8 mouse cellular contexts compared by ENCODE assay signal in the genomic region with DNA sequence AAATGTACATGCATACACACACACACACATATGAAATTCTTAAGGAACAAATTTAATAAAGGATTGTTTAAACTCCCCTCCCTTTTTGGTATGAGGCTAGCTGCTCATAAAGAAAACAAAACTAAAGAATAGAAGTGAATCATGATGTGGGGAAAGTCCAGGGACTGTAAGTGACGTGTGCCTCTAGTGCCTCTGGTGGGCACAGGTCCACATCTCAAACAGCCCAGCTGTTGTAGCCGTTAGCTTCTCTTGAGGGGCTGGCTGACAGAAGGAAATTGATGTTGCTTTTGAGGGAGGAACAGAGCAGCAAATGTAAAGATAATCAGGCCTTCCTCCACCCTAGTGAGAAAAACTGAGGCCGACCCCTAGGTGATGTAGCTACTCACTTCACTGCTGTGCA.
DNase-seq lines count a peak whose midpoint lies in the region; ATAC-seq lines count a peak whose summit lies in the region.

No protein-coding gene starts in this region.

- no peaks in the 10 kb centered on the region for H3K36me3 ChIP-seq in heart, embryonic 15.5 days
- H3K36me3 ChIP-seq in midbrain, embryonic 14.5 days (ENCODE audit: control insufficient read depth, insufficient read depth, low read length), result no peaks in the 10 kb centered on the region
- H3K36me3 ChIP-seq in midbrain, embryonic 10.5 days, result no peaks in the 10 kb centered on the region
- H3K36me3 ChIP-seq in hindbrain, embryonic 14.5 days (replicated peaks; ENCODE audit: control insufficient read depth, insufficient read depth), result no peaks in the 10 kb centered on the region

- no peak for DNase-seq in heart, adult 11 months
- DNase-seq in midbrain, embryonic 14.5 days, result peak; percentile 41
- no peak for DNase-seq in midbrain, embryonic 10.5 days (ENCODE audit: low spot score)
- peak; percentile 54 to 56 for DNase-seq in natural killer cell, adult 2 months (ENCODE audit: low spot score in 2 of 2)
- no peak for DNase-seq in hindbrain, embryonic 14.5 days (ENCODE audit: low spot score)
- DNase-seq in right cerebral cortex, adult 18-20 months, result no peak

- 33% methylated on average over 3 of the region's 3 CpGs for WGBS in heart, embryonic 15.5 days
- WGBS in midbrain, embryonic 14.5 days, result 64% methylated on average over 3 of the region's 3 CpGs
- 70% methylated on average over 3 of the region's 3 CpGs for WGBS in midbrain, embryonic 10.5 days
- WGBS in hindbrain, embryonic 14.5 days, result 43% methylated on average over 3 of the region's 3 CpGs

- no peak for ATAC-seq in heart, embryonic 15.5 days (replicated peaks; ENCODE audit: insufficient number of reproducible peaks, insufficient read depth, low FRiP score, low read depth)
- ATAC-seq in midbrain, embryonic 14.5 days (ENCODE audit: low FRiP score, low TSS enrichment), result no peak
- peak; percentile 67 for ATAC-seq in activated CD4-positive, CD25-positive, alpha-beta regulatory T cell, adult 4 months
- no peak for ATAC-seq in hindbrain, embryonic 14.5 days (ENCODE audit: low FRiP score)

- H3K4me1 ChIP-seq in heart, embryonic 15.5 days (replicated peaks), result peaks cover 41% of the 10 kb centered on the region
- H3K4me1 ChIP-seq in midbrain, embryonic 14.5 days (ENCODE audit: control insufficient read depth, insufficient read depth, low read length), result no peaks in the 10 kb centered on the region
- no peaks in the 10 kb centered on the region for H3K4me1 ChIP-seq in midbrain, embryonic 10.5 days
- no peaks in the 10 kb centered on the region for H3K4me1 ChIP-seq in hindbrain, embryonic 14.5 days (replicated peaks; ENCODE audit: control insufficient read depth, insufficient read depth, low read length)

- H3K27me3 ChIP-seq in heart, embryonic 15.5 days, result no peaks in the 10 kb centered on the region
- H3K27me3 ChIP-seq in midbrain, embryonic 14.5 days (ENCODE audit: control insufficient read depth, insufficient read depth, low read length), result no peaks in the 10 kb centered on the region
- H3K27me3 ChIP-seq in midbrain, embryonic 10.5 days (ENCODE audit: low read depth, poor library complexity, severe bottlenecking), result no peaks in the 10 kb centered on the region
- H3K27me3 ChIP-seq in hindbrain, embryonic 14.5 days (ENCODE audit: control insufficient read depth, insufficient read depth, low read length), result no peaks in the 10 kb centered on the region

- H3K4me2 ChIP-seq in heart, embryonic 15.5 days, result no peak overlapping the region
- no peak overlapping the region for H3K4me2 ChIP-seq in midbrain, embryonic 14.5 days (ENCODE audit: low read length)
- no peak overlapping the region for H3K4me2 ChIP-seq in hindbrain, embryonic 14.5 days (replicated peaks)

- H3K9me3 ChIP-seq in heart, embryonic 15.5 days (replicated peaks), result no peaks in the 10 kb centered on the region
- H3K9me3 ChIP-seq in midbrain, embryonic 14.5 days (ENCODE audit: control insufficient read depth, low read length), result no peaks in the 10 kb centered on the region
- H3K9me3 ChIP-seq in midbrain, embryonic 10.5 days (replicated peaks), result no peaks in the 10 kb centered on the region
- no peaks in the 10 kb centered on the region for H3K9me3 ChIP-seq in hindbrain, embryonic 14.5 days (ENCODE audit: control insufficient read depth, low read length)

- H3K9ac ChIP-seq in heart, embryonic 15.5 days, result no peak overlapping the region
- no peak overlapping the region for H3K9ac ChIP-seq in midbrain, embryonic 14.5 days (replicated peaks; ENCODE audit: low read length)
- no peak overlapping the region for H3K9ac ChIP-seq in hindbrain, embryonic 14.5 days

- no peak overlapping the region for H3K4me3 ChIP-seq in heart, embryonic 15.5 days
- no peak overlapping the region for H3K4me3 ChIP-seq in midbrain, embryonic 14.5 days (replicated peaks; ENCODE audit: low read depth, low read length)
- H3K4me3 ChIP-seq in midbrain, embryonic 10.5 days, result no peak overlapping the region
- no peak overlapping the region for H3K4me3 ChIP-seq in hindbrain, embryonic 14.5 days (replicated peaks; ENCODE audit: low read length)

- peak overlapping the region; percentile 2; the same call in 1 of the 2 replicates for H3K27ac ChIP-seq in heart, embryonic 15.5 days
- H3K27ac ChIP-seq in midbrain, embryonic 14.5 days (replicated peaks; ENCODE audit: low read depth, low read length), result no peak overlapping the region
- H3K27ac ChIP-seq in midbrain, embryonic 10.5 days (replicated peaks), result no peak overlapping the region
- no peak overlapping the region for H3K27ac ChIP-seq in hindbrain, embryonic 14.5 days

Comparison
In these comparisons a context has a peak if more than half of its experiments do, and no peak if none do; other contexts are left out.
1. DNase-seq: peak in midbrain, embryonic 14.5 days (single experiment) and natural killer cell, adult 2 months (2 of 2); none in heart, adult 11 months (single experiment), midbrain, embryonic 10.5 days (single experiment), hindbrain, embryonic 14.5 days (single experiment) and right cerebral cortex, adult 18-20 months (single experiment).